Mouse (Mus musculus): ENCODE measurements at regions not wholly inside any gene's neighbourhood (a gene's known extent, or its start where the extent isn't known, plus 50 kb on each side); places are given as distances from the start of the nearest gene placed in this dataset.

GRCm38 (mm10) chr14:102505696-102506321, 476.6 kb downstream of the Kctd12 start:
- Histone ChIP-seq H3K9ac (no peak overlapping the region), H3K27me3 (no peaks in the 10 kb centered on the region), H3K36me3 (no peaks in the 10 kb centered on the region), H3K4me3 (replicated peaks) (no peak overlapping the region), H3K27ac (replicated peaks) (peak overlapping the region; percentile 12; the same call in 1 of the 2 replicates), H3K9me3 (replicated peaks) (no peaks in the 10 kb centered on the region), H3K4me1 (no peaks in the 10 kb centered on the region), H3K4me2 (replicated peaks) (no peak overlapping the region)
- WGBS = 32% methylated on average over 3 of the region's 3 CpGs
- peak; percentile 78 for ATAC-seq (ENCODE audit: insufficient number of reproducible peaks, low FRiP score, low TSS enrichment, low read depth)

- 90% methylated on average over 1 of the region's 1 CpGs for WGBS
- no peak for ATAC-seq (ENCODE audit: insufficient number of reproducible peaks, low FRiP score, low TSS enrichment, low read depth)
These were observed 485.3 kb downstream of the Kctd12 start for GRCm38 (mm10) chr14:102497179-102497578.

DNA sequence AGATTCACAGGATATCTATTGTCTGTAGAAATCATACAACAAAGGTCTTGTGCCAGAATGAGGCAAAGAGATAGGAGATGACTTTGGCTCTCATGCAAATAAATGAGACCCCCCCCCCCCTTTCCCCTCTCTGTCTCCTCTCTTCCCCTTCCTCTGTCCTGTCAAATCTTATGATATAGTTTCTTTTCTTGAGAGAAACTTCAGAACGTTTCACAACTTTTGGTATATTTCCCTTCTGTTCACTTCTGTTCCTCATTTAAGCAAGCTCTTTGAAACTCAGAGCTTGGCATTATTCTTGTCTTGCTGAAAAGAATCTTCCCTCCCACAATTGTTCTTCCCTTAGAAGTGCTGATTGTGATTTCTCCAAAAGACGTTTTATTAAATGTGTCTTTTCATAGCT, 490.1 kb downstream of the Kctd12 start:
- no peak for ATAC-seq (ENCODE audit: insufficient number of reproducible peaks, low FRiP score, low TSS enrichment, low read depth)
- WGBS = 39% methylated on average over 2 of the region's 2 CpGs
- H3K36me3 ChIP-seq = no peaks in the 10 kb centered on the region

More at GRCm38 (mm10) chr14:102497179-102497578, 485.3 kb downstream of the Kctd12 start:
- no peak overlapping the region for H3K27ac ChIP-seq (replicated peaks)
- H3K9me3 ChIP-seq (replicated peaks) = no peaks in the 10 kb centered on the region
- H3K36me3 ChIP-seq = no peaks in the 10 kb centered on the region
- H3K4me2 ChIP-seq (replicated peaks) = no peak overlapping the region
- H3K27me3 ChIP-seq = no peaks in the 10 kb centered on the region
- H3K4me3 ChIP-seq (replicated peaks) = no peak overlapping the region
- H3K4me1 ChIP-seq = no peaks in the 10 kb centered on the region
- H3K9ac ChIP-seq = no peak overlapping the region

GRCm38 (mm10) chr14:102491205-102491604, 491.2 kb downstream of the Kctd12 start:
- no peak for ATAC-seq (ENCODE audit: insufficient number of reproducible peaks, low FRiP score, low TSS enrichment, low read depth)
- 91% methylated on average over 1 of the region's 1 CpGs for WGBS
- H3K9ac ChIP-seq = no peak overlapping the region

More for the DNA sequence above, 490.1 kb downstream of the Kctd12 start:
- H3K27ac ChIP-seq (replicated peaks) = no peak overlapping the region
- H3K9ac ChIP-seq = no peak overlapping the region
- H3K4me1 ChIP-seq = no peaks in the 10 kb centered on the region
- H3K9me3 ChIP-seq (replicated peaks) = no peaks in the 10 kb centered on the region
- H3K4me2 ChIP-seq (replicated peaks) = no peak overlapping the region
- no peaks in the 10 kb centered on the region for H3K27me3 ChIP-seq
- H3K4me3 ChIP-seq (replicated peaks) = no peak overlapping the region

GRCm38 (mm10) chr14:102477162-102477561, 505.3 kb downstream of the Kctd12 start:
- Histone ChIP-seq H3K4me3 (replicated peaks) (no peak overlapping the region), H3K36me3 (no peaks in the 10 kb centered on the region), H3K9ac (no peak overlapping the region), H3K4me2 (replicated peaks) (no peak overlapping the region), H3K27ac (replicated peaks) (no peak overlapping the region), H3K4me1 (no peaks in the 10 kb centered on the region), H3K27me3 (no peaks in the 10 kb centered on the region), H3K9me3 (replicated peaks) (no peaks in the 10 kb centered on the region)
- ATAC-seq (ENCODE audit: insufficient number of reproducible peaks, low FRiP score, low TSS enrichment, low read depth) = no peak
- WGBS = 89% methylated on average over 2 of the region's 2 CpGs

More at GRCm38 (mm10) chr14:102491205-102491604, 491.2 kb downstream of the Kctd12 start:
- Histone ChIP-seq H3K27ac (replicated peaks) (no peak overlapping the region), H3K9me3 (replicated peaks) (no peaks in the 10 kb centered on the region), H3K36me3 (no peaks in the 10 kb centered on the region), H3K4me2 (replicated peaks) (no peak overlapping the region), H3K4me1 (no peaks in the 10 kb centered on the region), H3K4me3 (replicated peaks) (no peak overlapping the region), H3K27me3 (no peaks in the 10 kb centered on the region)

DNA sequence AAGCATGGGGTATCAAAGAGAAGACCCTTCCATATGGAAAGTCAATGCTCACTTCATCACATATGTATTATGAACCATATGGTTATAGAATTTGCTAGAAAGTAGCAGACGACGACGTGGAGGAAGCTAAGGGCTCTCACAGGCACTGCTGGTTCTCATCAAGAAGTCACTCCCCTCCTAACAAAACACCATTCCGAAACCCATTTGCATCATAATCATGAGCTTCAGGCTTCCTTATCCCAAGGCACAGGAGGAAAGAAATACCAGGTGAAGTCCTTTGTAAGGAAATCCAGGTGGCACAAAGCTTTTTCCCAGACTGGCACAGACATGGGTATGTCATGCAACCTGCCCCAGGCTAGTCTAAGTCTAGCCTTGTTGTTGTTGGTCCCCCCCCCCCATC, 513.1 kb downstream of the Kctd12 start:
- no peak for ATAC-seq (ENCODE audit: insufficient number of reproducible peaks, low FRiP score, low TSS enrichment, low read depth)
- Histone ChIP-seq H3K4me2 (replicated peaks) (no peak overlapping the region), H3K27ac (replicated peaks) (no peak overlapping the region), H3K4me1 (no peaks in the 10 kb centered on the region), H3K4me3 (replicated peaks) (no peak overlapping the region), H3K9ac (no peak overlapping the region), H3K36me3 (no peaks in the 10 kb centered on the region), H3K27me3 (no peaks in the 10 kb centered on the region), H3K9me3 (replicated peaks) (no peaks in the 10 kb centered on the region)
- 42% methylated on average over 4 of the region's 4 CpGs for WGBS

DNA sequence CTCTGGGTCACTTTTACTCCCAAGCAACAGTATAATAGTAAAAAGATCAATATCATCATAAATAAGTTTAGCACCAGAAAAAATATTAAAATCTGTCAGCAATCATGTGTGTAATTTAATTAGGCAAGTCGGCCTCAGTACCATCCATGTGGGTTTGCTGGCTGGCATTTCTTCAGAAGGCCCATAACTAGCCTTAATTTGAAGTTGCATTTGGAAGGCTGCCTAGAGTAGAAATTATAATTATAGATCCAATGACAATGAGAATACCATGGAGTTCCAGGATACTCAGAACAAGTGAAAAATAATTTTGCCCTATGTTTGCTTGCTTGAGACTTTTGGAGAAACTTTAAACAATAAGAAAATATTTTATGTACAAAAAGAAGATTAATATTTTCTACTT, 521.4 kb downstream of the Kctd12 start:
- H3K9me3 ChIP-seq (replicated peaks) = no peaks in the 10 kb centered on the region
- H3K27ac ChIP-seq (replicated peaks) = no peak overlapping the region
- H3K4me3 ChIP-seq (replicated peaks) = no peak overlapping the region
- ATAC-seq (ENCODE audit: insufficient number of reproducible peaks, low FRiP score, low TSS enrichment, low read depth) = no peak
- no peaks in the 10 kb centered on the region for H3K36me3 ChIP-seq
- H3K27me3 ChIP-seq = no peaks in the 10 kb centered on the region
- H3K9ac ChIP-seq = no peak overlapping the region
- WGBS = 41% methylated on average over 1 of the region's 1 CpGs
- H3K4me2 ChIP-seq (replicated peaks) = no peak overlapping the region
- H3K4me1 ChIP-seq = no peaks in the 10 kb centered on the region

GRCm38 (mm10) chr14:102439738-102440137, 542.7 kb downstream of the Kctd12 start:
- H3K4me2 ChIP-seq (replicated peaks) = no peak overlapping the region
- no peaks in the 10 kb centered on the region for H3K27me3 ChIP-seq
- no peak overlapping the region for H3K4me3 ChIP-seq (replicated peaks)
- no peak for ATAC-seq (ENCODE audit: insufficient number of reproducible peaks, low FRiP score, low TSS enrichment, low read depth)
- H3K36me3 ChIP-seq = no peaks in the 10 kb centered on the region
- no peaks in the 10 kb centered on the region for H3K4me1 ChIP-seq
- H3K27ac ChIP-seq (replicated peaks) = no peak overlapping the region
- WGBS = 84% methylated on average over 2 of the region's 2 CpGs
- no peak overlapping the region for H3K9ac ChIP-seq
- H3K9me3 ChIP-seq (replicated peaks) = no peaks in the 10 kb centered on the region

DNA sequence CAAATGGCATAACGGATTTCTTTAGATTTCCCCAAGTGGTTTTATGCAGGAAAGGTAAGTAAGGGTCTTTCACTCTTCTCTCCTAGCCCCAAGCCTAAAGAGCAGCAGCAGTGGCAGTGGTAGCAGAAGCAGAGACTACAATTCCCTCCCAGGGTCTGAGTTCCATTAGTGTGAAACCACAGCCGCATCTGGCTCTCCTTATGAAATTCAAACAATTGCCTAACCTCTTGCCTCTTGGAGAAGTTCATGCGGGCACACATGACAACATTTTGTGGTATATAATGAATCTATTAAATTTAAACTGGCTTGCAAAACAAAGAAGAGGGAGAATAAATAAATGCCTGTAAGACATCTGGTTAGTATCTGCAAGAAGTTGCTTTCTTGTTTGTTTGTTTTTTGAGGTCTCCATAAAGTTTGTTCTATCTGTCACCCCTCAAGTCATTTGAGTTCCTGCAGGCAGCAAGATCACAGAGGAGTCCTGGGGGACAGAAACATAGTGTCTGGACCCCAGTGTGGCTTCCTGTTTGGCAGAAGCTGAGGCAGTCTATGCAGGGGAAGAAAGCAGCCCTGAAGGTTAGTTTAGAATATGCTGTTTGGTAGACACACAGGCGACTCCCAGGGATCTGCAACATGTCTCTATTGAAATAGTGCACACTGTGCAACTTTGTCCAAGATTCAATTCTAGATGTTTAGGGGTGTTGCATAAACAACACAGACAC, 578.9 kb downstream of the Kctd12 start:
- H3K4me3 ChIP-seq (replicated peaks) = no peak overlapping the region
- no peak overlapping the region for H3K4me2 ChIP-seq (replicated peaks)
- H3K9me3 ChIP-seq (replicated peaks) = no peaks in the 10 kb centered on the region
- peak; percentile 79 for ATAC-seq (ENCODE audit: insufficient number of reproducible peaks, low FRiP score, low TSS enrichment, low read depth)
- H3K36me3 ChIP-seq = no peaks in the 10 kb centered on the region
- no peaks in the 10 kb centered on the region; the same call in 1 of the 2 replicates for H3K27me3 ChIP-seq
- H3K9ac ChIP-seq = no peak overlapping the region
- WGBS = 16% methylated on average over 4 of the region's 4 CpGs
- H3K27ac ChIP-seq (replicated peaks) = peak overlapping the region; percentile 65
- peaks cover 7% of the 10 kb centered on the region; the same call in 1 of the 2 replicates for H3K4me1 ChIP-seq

GRCm38 (mm10) chr14:102402061-102402689, 580.3 kb downstream of the Kctd12 start:
- WGBS = 35% methylated on average over 4 of the region's 4 CpGs
- no peak overlapping the region for H3K4me2 ChIP-seq (replicated peaks)
- no peak for ATAC-seq (ENCODE audit: insufficient number of reproducible peaks, low FRiP score, low TSS enrichment, low read depth)

GRCm38 (mm10) chr14:102396036-102396734, 586.3 kb downstream of the Kctd12 start:
- Histone ChIP-seq H3K4me3 (replicated peaks) (no peak overlapping the region), H3K36me3 (no peaks in the 10 kb centered on the region), H3K27ac (replicated peaks) (no peak overlapping the region), H3K9me3 (replicated peaks) (no peaks in the 10 kb centered on the region), H3K4me2 (replicated peaks) (no peak overlapping the region), H3K27me3 (no peaks in the 10 kb centered on the region; the same call in 1 of the 2 replicates), H3K4me1 (no peaks in the 10 kb centered on the region), H3K9ac (no peak overlapping the region)
- ATAC-seq (ENCODE audit: insufficient number of reproducible peaks, low FRiP score, low TSS enrichment, low read depth) = no peak
- 85% methylated on average over 7 of the region's 7 CpGs for WGBS

More at GRCm38 (mm10) chr14:102402061-102402689, 580.3 kb downstream of the Kctd12 start:
- Histone ChIP-seq H3K27ac (replicated peaks) (no peak overlapping the region), H3K9me3 (replicated peaks) (no peaks in the 10 kb centered on the region), H3K4me1 (peaks cover 7% of the 10 kb centered on the region; the same call in 1 of the 2 replicates), H3K9ac (no peak overlapping the region), H3K4me3 (replicated peaks) (no peak overlapping the region), H3K27me3 (no peaks in the 10 kb centered on the region; the same call in 1 of the 2 replicates), H3K36me3 (no peaks in the 10 kb centered on the region)
